Mouse (Mus musculus) liver, embryonic 14.5 days (tissue): ENCODE results near the gene Naa80.

Source experiments
- CTCF ChIP-seq: IDR thresholded peaks from 2 replicates; pipeline ENCODE4 v1.5.1; 2016; ENCODE audit warnings: antibody characterized with exemption, low read depth, control low read depth
- EP300 ChIP-seq: IDR thresholded peaks from 2 replicates; pipeline ENCODE4 v1.6.1; 2016; ENCODE audit warnings: antibody characterized with exemption, low read depth

- peak; percentile 48 for TF ChIP-seq CTCF
- no peak for TF ChIP-seq EP300
Observed at GRCm38 (mm10) chr9:107625351-107626128, 46.9 kb downstream of the Naa80 start.
